Mouse (Mus musculus): ENCODE results near the gene Hoxb7.

GRCm38 (mm10) chr11:96324125-96324524 lies 37.7 kb downstream of the Hoxb7 start:
- no peak for TF ChIP-seq CTCF (IDR thresholded peaks at IDR 0.05; ENCODE audit: low read depth)
- TF ChIP-seq EP300 (IDR thresholded peaks at IDR 0.05; ENCODE audit: low read depth): no peak

All from liver, embryonic 14.5 days (tissue).